Mouse (Mus musculus): ENCODE measurements around the gene Asb4.

- TF ChIP-seq EP300 (IDR thresholded peaks at IDR 0.05; ENCODE audit: low read depth), result no peak
- no peak for TF ChIP-seq CTCF (IDR thresholded peaks at IDR 0.05; ENCODE audit: low read depth)
Observed at GRCm38 (mm10) chr6:5390298-5390697, 7.1 kb downstream of the Asb4 start.

All from liver, postnatal 0 days (tissue).